Mouse (Mus musculus) stomach, embryonic 14.5 days (tissue): ENCODE data around the gene Bsdc1. TPM values are rescaled to one million over a fixed set of nuclear protein-coding genes. Genes with fewer than 3 reads are reported as not detected.
"Not testable (repeated sequence)": the region's sequence is repeated elsewhere in the genome, so short reads cannot be mapped to it uniquely, and the experiment has no call there.

Experiments used
- ATAC-seq: fragments of 200-750 bp; cut with Nextera tagmentation; 2 replicates; pipeline ENCODE4 v1.8.0; 2017; ENCODE audit warnings: low read depth, moderate TSS enrichment; ENCODE audit not compliant: insufficient number of reproducible peaks, insufficient read depth, low FRiP score
- H3K27ac ChIP-seq: fragments of 300-500 bp; sonication (generic); 2 replicates; pipeline ENCODE4 v1.5.1; 2014; ENCODE audit warnings: mild to moderate bottlenecking, low read length, moderate library complexity, mixed read lengths
- H3K27me3 ChIP-seq: fragments of 300-500 bp; sonication (generic); 2 replicates; pipeline ENCODE4 v1.6.1; 2014; ENCODE audit warnings: low read length, control low read depth, mixed read lengths; ENCODE audit not compliant: control insufficient read depth, insufficient read depth
- H3K36me3 ChIP-seq: fragments of 300-500 bp; sonication (generic); 2 replicates; pipeline ENCODE4 v1.6.1; 2014; ENCODE audit warnings: mild to moderate bottlenecking, control low read depth, low read length, moderate library complexity, mixed read lengths; ENCODE audit not compliant: control insufficient read depth, insufficient read depth
- H3K4me1 ChIP-seq: fragments of 300-500 bp; sonication (generic); 2 replicates; pipeline ENCODE4 v1.6.1; 2014; ENCODE audit warnings: low read length, control low read depth, mixed read lengths; ENCODE audit not compliant: control insufficient read depth, insufficient read depth
- H3K4me2 ChIP-seq: fragments of 300-500 bp; sonication (generic); replicated peaks from 2 replicates; pipeline ENCODE4 v1.6.1; 2014; ENCODE audit warnings: low read depth, low read length, control low read depth
- H3K4me3 ChIP-seq: fragments of 300-500 bp; sonication (generic); 2 replicates; pipeline ENCODE4 v1.5.1; 2014; ENCODE audit warnings: low read depth, low read length, control low read depth
- H3K9ac ChIP-seq: fragments of 300-500 bp; sonication (generic); replicated peaks from 2 replicates; pipeline ENCODE4 v1.6.1; 2014; ENCODE audit warnings: low read depth, mild to moderate bottlenecking, control low read depth, low read length, moderate library complexity, mixed read lengths
- H3K9me3 ChIP-seq: fragments of 300-500 bp; sonication (generic); 2 replicates; pipeline ENCODE4 v1.6.1; 2016; ENCODE audit warnings: low read depth, low read length, control low read depth; ENCODE audit not compliant: control insufficient read depth
- WGBS: fragments of 180-500 bp; shearing (Covaris S2); extraction: QIAGEN DNeasy Blood & Tissue Kit; methylation state at CpG from one replicate; pipeline ENCODE4 v1.1.7; 2014; 5-methylcytosine and 5-hydroxymethylcytosine counted together
- polyA plus RNA-seq: library from polyadenylated mRNA; unstranded; fragments of >200 nt; fragmentation: Nextera tagmentation; extraction: Ambion mirVana; gene quantifications from 2 replicates; pipeline ENCODE4 v1.2.1, GENCODE M21; 2014

The Bsdc1 gene
- polyA plus RNA-seq, 1 experiment from 2014 or later, result 25.6 TPM

GRCm38 (mm10) chr4:129513086-129513767 is 51.8 kb downstream of the Bsdc1 start, which contains the start of gene Marcksl1:
Marcksl1 (plus strand) TSS chr4:129513581.
- no peaks in the 10 kb centered on the region for H3K9me3 ChIP-seq
- WGBS, result 4% methylated on average over 47 of the region's 47 CpGs
- no peaks in the 10 kb centered on the region for H3K27me3 ChIP-seq
- H3K27ac ChIP-seq, result peak within 1 kb of the TSS; percentile 97
- peak within 1 kb of the TSS; percentile 59 for H3K4me2 ChIP-seq
- peak within 1 kb of the TSS; percentile 100 for H3K4me3 ChIP-seq
- H3K4me1 ChIP-seq, result peaks cover 12% of the 10 kb centered on the region; the same call in 1 of the 2 replicates
- peak; percentile 86 for ATAC-seq
- peaks cover 24% of the 10 kb centered on the region for H3K36me3 ChIP-seq
- peak within 1 kb of the TSS; percentile 100 for H3K9ac ChIP-seq

DNA sequence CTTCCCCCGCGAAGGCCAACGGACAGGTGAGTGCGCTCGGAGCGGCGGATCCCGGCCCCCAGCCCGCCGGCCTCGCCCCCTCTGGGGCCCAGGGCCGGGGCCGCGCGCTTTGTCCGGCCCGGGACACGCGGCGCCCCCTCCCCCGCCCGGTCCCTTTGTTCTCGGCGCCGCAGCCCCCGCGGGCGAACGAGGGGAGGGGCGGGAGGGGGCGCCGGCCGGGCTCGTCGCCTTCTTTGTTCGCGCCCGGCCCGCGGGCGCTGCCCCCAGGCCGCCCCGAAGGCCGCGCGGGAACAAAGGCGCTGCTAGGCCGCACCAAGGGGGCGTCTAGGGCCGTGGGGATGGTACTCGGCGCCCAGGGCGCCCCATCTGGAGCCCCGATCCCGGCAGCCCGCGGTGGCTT is 52.5 kb downstream of the Bsdc1 start:
- Histone ChIP-seq H3K36me3 (peaks cover 29% of the 10 kb centered on the region), H3K4me1 (peaks cover 12% of the 10 kb centered on the region; the same call in 1 of the 2 replicates), H3K27ac (peak overlapping the region; percentile 97), H3K4me3 (peak overlapping the region; percentile 100), H3K9ac (peak overlapping the region; percentile 100), H3K4me2 (peak overlapping the region; percentile 59), H3K9me3 (no peaks in the 10 kb centered on the region), H3K27me3 (no peaks in the 10 kb centered on the region)
- no peak; the same call in 1 of the 2 replicates for ATAC-seq
- 2% methylated on average over 32 of the region's 57 CpGs for WGBS

GRCm38 (mm10) chr4:129514300-129514898 is 53.0 kb downstream of the Bsdc1 start:
- Histone ChIP-seq H3K27ac (peak overlapping the region; percentile 97), H3K4me1 (peaks cover 9% of the 10 kb centered on the region; the same call in 1 of the 2 replicates), H3K27me3 (no peaks in the 10 kb centered on the region), H3K36me3 (peaks cover 29% of the 10 kb centered on the region), H3K4me3 (peak overlapping the region; percentile 100), H3K9me3 (no peaks in the 10 kb centered on the region), H3K4me2 (peak overlapping the region; percentile 59), H3K9ac (peak overlapping the region; percentile 100)
- peak; percentile 21; the same call in 1 of the 2 replicates for ATAC-seq
- 0% methylated on average over 32 of the region's 35 CpGs for WGBS

- 24% methylated on average over 2 of the region's 2 CpGs for WGBS
- H3K9ac ChIP-seq, result no peak overlapping the region
- H3K27ac ChIP-seq, result peak overlapping the region; percentile 78
- no peaks in the 10 kb centered on the region for H3K27me3 ChIP-seq
- H3K4me2 ChIP-seq, result no peak overlapping the region
- ATAC-seq, result peak; percentile 29; the same call in 1 of the 2 replicates
- peaks cover 42% of the 10 kb centered on the region for H3K36me3 ChIP-seq
- no peaks in the 10 kb centered on the region for H3K9me3 ChIP-seq
- peaks cover 9% of the 10 kb centered on the region; the same call in 1 of the 2 replicates for H3K4me1 ChIP-seq
- H3K4me3 ChIP-seq, result no peak overlapping the region
Measured at GRCm38 (mm10) chr4:129516925-129517324, 55.5 kb downstream of the Bsdc1 start.

- no peaks in the 10 kb centered on the region for H3K9me3 ChIP-seq
- H3K9ac ChIP-seq, result no peak overlapping the region
- no peak for ATAC-seq
- 90% methylated on average over 8 of the region's 8 CpGs for WGBS
- no peak overlapping the region for H3K4me3 ChIP-seq
- H3K4me2 ChIP-seq, result no peak overlapping the region
- H3K27ac ChIP-seq, result no peak overlapping the region
- H3K27me3 ChIP-seq, result no peaks in the 10 kb centered on the region
- peaks cover 9% of the 10 kb centered on the region; the same call in 1 of the 2 replicates for H3K4me1 ChIP-seq
- H3K36me3 ChIP-seq, result peaks cover 57% of the 10 kb centered on the region
Measured at GRCm38 (mm10) chr4:129518519-129518918, 57.1 kb downstream of the Bsdc1 start.

- Histone ChIP-seq H3K9me3 (no peaks in the 10 kb centered on the region), H3K4me1 (no peaks in the 10 kb centered on the region), H3K4me2 (no peak overlapping the region), H3K9ac (no peak overlapping the region), H3K36me3 (peaks cover 65% of the 10 kb centered on the region), H3K27me3 (no peaks in the 10 kb centered on the region), H3K4me3 (no peak overlapping the region), H3K27ac (no peak overlapping the region)
- WGBS, result 86% methylated on average over 5 of the region's 5 CpGs
- ATAC-seq, result no peak
Measured at GRCm38 (mm10) chr4:129525338-129525737, 64.0 kb downstream of the Bsdc1 start.

- Histone ChIP-seq H3K9me3 (no peaks in the 10 kb centered on the region), H3K27ac (no peak overlapping the region), H3K4me1 (no peaks in the 10 kb centered on the region), H3K4me2 (no peak overlapping the region), H3K4me3 (no peak overlapping the region), H3K27me3 (no peaks in the 10 kb centered on the region), H3K36me3 (peaks cover 67% of the 10 kb centered on the region), H3K9ac (no peak overlapping the region)
- no peak for ATAC-seq
- WGBS, result 79% methylated on average over 3 of the region's 3 CpGs
Measured at GRCm38 (mm10) chr4:129525889-129526288, 64.5 kb downstream of the Bsdc1 start.

- not testable (repeated sequence) for H3K9me3 ChIP-seq, H3K4me3 ChIP-seq, H3K4me1 ChIP-seq, H3K27me3 ChIP-seq, H3K4me2 ChIP-seq, H3K9ac ChIP-seq, ATAC-seq, H3K27ac ChIP-seq
- WGBS, result 96% methylated on average over 5 of the region's 6 CpGs
- H3K36me3 ChIP-seq, result peaks cover 56% of the 10 kb centered on the region
Measured at GRCm38 (mm10) chr4:129528901-129529300, 67.5 kb downstream of the Bsdc1 start.
